Mouse (Mus musculus) gastrocnemius, adult 2 months (tissue): ENCODE data around the gene Commd4. TPM values are rescaled to one million over a fixed set of nuclear protein-coding genes. Genes with fewer than 3 reads are reported as not detected.

Source experiments
- DNase-seq: peaks from one replicate; pipeline ENCODE4 v3.0.0; 2022
- H3K27ac ChIP-seq: fragments of 200-600 bp; 2 replicates; pipeline ENCODE4 v1.8.1; 2022; ENCODE audit warnings: mild to moderate bottlenecking
- H3K4me3 ChIP-seq: fragments of 200-600 bp; 2 replicates; pipeline ENCODE4 v1.8.1; 2022; ENCODE audit warnings: mild to moderate bottlenecking, moderate library complexity
- CTCF ChIP-seq: fragments of 200-600 bp; IDR thresholded peaks from 2 replicates; pipeline ENCODE4 v1.8.1; 2022; ENCODE audit warnings: antibody characterized with exemption, mild to moderate bottlenecking, moderate library complexity
- intact Hi-C: fragments of 180-260 bp; cut with DNase I; formaldehyde crosslinking; loops from one replicate; pipeline ENCODE4 v1.15.1; 2025
- total RNA-seq, 2 experiments: library from RNA; stranded (reverse); gene quantifications; 2 replicates each; pipeline ENCODE4 v1.2.3; 2021

Commd4 gene
- total RNA-seq, 2 experiments from 2014 or later, result 26.3 to 27.1 TPM

- H3K27ac ChIP-seq, result no peak overlapping the region
- no peak for TF ChIP-seq CTCF
- DNase-seq, result no peak
- intact Hi-C loops, result no loop called here
- H3K4me3 ChIP-seq, result no peak overlapping the region
Observed at GRCm38 (mm10) chr9:57152331-57152730, 5.8 kb downstream of the Commd4 start.

GRCm38 (mm10) chr9:57150192-57150591 lies 7.9 kb downstream of the Commd4 start:
- no peak overlapping the region for H3K4me3 ChIP-seq
- intact Hi-C loops, result no loop called here
- no peak overlapping the region for H3K27ac ChIP-seq
- no peak for TF ChIP-seq CTCF
- no peak for DNase-seq

- no peak for TF ChIP-seq CTCF
- DNase-seq, result no peak
- Histone ChIP-seq H3K27ac (peak overlapping the region; percentile 91), H3K4me3 (peak overlapping the region; percentile 78)
- intact Hi-C loops, result no loop called here
Observed at GRCm38 (mm10) chr9:57149021-57149420, 9.1 kb downstream of the Commd4 start.

GRCm38 (mm10) chr9:57148144-57148878 lies 9.8 kb downstream of the Commd4 start, which contains the start of gene Neil1:
Gene Neil1 (minus strand): TSS chr9:57148305.
- intact Hi-C loops, result no loop called here
- peak; percentile 27; the same call in 1 of the 2 replicates for TF ChIP-seq CTCF

GRCm38 (mm10) chr9:57147205-57148143 lies 10.7 kb downstream of the Commd4 start:
- DNase-seq, result peak; percentile 25
- Histone ChIP-seq H3K27ac (peak overlapping the region; percentile 91), H3K4me3 (peak overlapping the region; percentile 78)
- intact Hi-C loops, result no loop called here
- no peak for TF ChIP-seq CTCF

More at GRCm38 (mm10) chr9:57148144-57148878, 9.8 kb downstream of the Commd4 start, which contains the start of gene Neil1:
- Histone ChIP-seq H3K4me3 (peak within 1 kb of the TSS; percentile 78), H3K27ac (peak within 1 kb of the TSS; percentile 91)
- peak; percentile 91 for DNase-seq

GRCm38 (mm10) chr9:57146451-57147066 lies 11.6 kb downstream of the Commd4 start:
- intact Hi-C loops, result no loop called here
- no peak for TF ChIP-seq CTCF
- DNase-seq, result peak; percentile 17
- Histone ChIP-seq H3K27ac (no peak overlapping the region), H3K4me3 (peak overlapping the region; percentile 78; the same call in 1 of the 2 replicates)

GRCm38 (mm10) chr9:57144830-57145229 lies 13.3 kb downstream of the Commd4 start:
- H3K27ac ChIP-seq, result no peak overlapping the region
- no peak overlapping the region for H3K4me3 ChIP-seq
- no peak for TF ChIP-seq CTCF
- no peak for DNase-seq
- intact Hi-C loops, result no loop called here

- TF ChIP-seq CTCF, result no peak
- H3K4me3 ChIP-seq, result no peak overlapping the region
- H3K27ac ChIP-seq, result no peak overlapping the region
- intact Hi-C loops, result no loop called here
- no peak for DNase-seq
Observed at GRCm38 (mm10) chr9:57143212-57143611, 14.9 kb downstream of the Commd4 start.

GRCm38 (mm10) chr9:57141417-57142353 lies 16.4 kb downstream of the Commd4 start:
- Histone ChIP-seq H3K4me3 (no peak overlapping the region), H3K27ac (no peak overlapping the region)
- TF ChIP-seq CTCF, result no peak
- no peak for DNase-seq
- intact Hi-C loops, result no loop called here

- DNase-seq, result no peak
- no peak overlapping the region for H3K27ac ChIP-seq
- intact Hi-C loops, result no loop called here
- no peak for TF ChIP-seq CTCF
- H3K4me3 ChIP-seq, result no peak overlapping the region
Observed at GRCm38 (mm10) chr9:57139571-57139970, 18.6 kb downstream of the Commd4 start.

GRCm38 (mm10) chr9:57139110-57139509 lies 19.0 kb downstream of the Commd4 start:
- intact Hi-C loops, result no loop called here
- TF ChIP-seq CTCF, result no peak
- H3K4me3 ChIP-seq, result no peak overlapping the region
- H3K27ac ChIP-seq, result no peak overlapping the region
- no peak for DNase-seq

- no peak for DNase-seq
- Histone ChIP-seq H3K27ac (no peak overlapping the region), H3K4me3 (no peak overlapping the region)
- intact Hi-C loops, result no loop called here
- TF ChIP-seq CTCF, result no peak
Observed at GRCm38 (mm10) chr9:57138507-57138906, 19.6 kb downstream of the Commd4 start.
